Mouse (Mus musculus) lung, embryonic 14.5 days (tissue): ENCODE data around the gene Lmod3. TPM values are rescaled to one million over a fixed set of nuclear protein-coding genes. Genes with fewer than 3 reads are reported as not detected.

ENCODE experiments used
- ATAC-seq: fragments of 200-750 bp; cut with Nextera tagmentation; 2 replicates; pipeline ENCODE4 v1.8.0; 2017; ENCODE audit warnings: mild to moderate bottlenecking, moderate TSS enrichment, moderate library complexity; ENCODE audit not compliant: insufficient read depth
- DNase-seq: peaks from one replicate; pipeline ENCODE4 v3.0.0-alpha.2; 2015
- H3K27ac ChIP-seq: fragments of 300-500 bp; sonication (generic); 2 replicates; pipeline ENCODE4 v1.5.1; 2014; ENCODE audit warnings: low read depth, mild to moderate bottlenecking, moderate library complexity
- H3K27me3 ChIP-seq: fragments of 300-500 bp; sonication (generic); 2 replicates; pipeline ENCODE4 v1.6.1; 2014; ENCODE audit warnings: low read length, control low read depth; ENCODE audit not compliant: insufficient read depth
- H3K36me3 ChIP-seq: fragments of 300-500 bp; sonication (generic); 2 replicates; pipeline ENCODE4 v1.6.1; 2014; ENCODE audit warnings: control low read depth; ENCODE audit not compliant: insufficient read depth
- H3K4me1 ChIP-seq: fragments of 300-500 bp; sonication (generic); 2 replicates; pipeline ENCODE4 v1.6.1; 2014; ENCODE audit warnings: antibody characterized with exemption, control low read depth; ENCODE audit not compliant: insufficient read depth
- H3K4me2 ChIP-seq: fragments of 300-500 bp; sonication (generic); 2 replicates; pipeline ENCODE4 v1.6.1; 2014; ENCODE audit warnings: mild to moderate bottlenecking
- H3K4me3 ChIP-seq: fragments of 300-500 bp; sonication (generic); 2 replicates; pipeline ENCODE4 v1.5.1; 2014; ENCODE audit warnings: low read depth, low read length
- H3K9ac ChIP-seq: fragments of 300-500 bp; sonication (generic); 2 replicates; pipeline ENCODE4 v1.6.1; 2014
- H3K9me3 ChIP-seq: fragments of 300-500 bp; sonication (generic); 2 replicates; pipeline ENCODE4 v1.6.1; 2016; ENCODE audit warnings: low read depth, low read length, control low read depth
- CTCF ChIP-seq: IDR thresholded peaks from 2 replicates; pipeline ENCODE4 v1.5.1; 2016; ENCODE audit warnings: antibody characterized with exemption, low read depth
- WGBS: fragments of 180-500 bp; shearing (Covaris S2); extraction: QIAGEN DNeasy Blood & Tissue Kit; methylation state at CpG from one replicate; pipeline ENCODE4 v1.1.7; 2014; 5-methylcytosine and 5-hydroxymethylcytosine counted together
- polyA plus RNA-seq: library from polyadenylated mRNA; unstranded; fragments of >200 nt; fragmentation: Nextera tagmentation; extraction: Ambion mirVana; gene quantifications from 2 replicates; pipeline ENCODE4 v1.2.1, GENCODE M21; 2014

The Lmod3 gene
- polyA plus RNA-seq, 1 experiment from 2014 or later: 0.11 TPM

DNA sequence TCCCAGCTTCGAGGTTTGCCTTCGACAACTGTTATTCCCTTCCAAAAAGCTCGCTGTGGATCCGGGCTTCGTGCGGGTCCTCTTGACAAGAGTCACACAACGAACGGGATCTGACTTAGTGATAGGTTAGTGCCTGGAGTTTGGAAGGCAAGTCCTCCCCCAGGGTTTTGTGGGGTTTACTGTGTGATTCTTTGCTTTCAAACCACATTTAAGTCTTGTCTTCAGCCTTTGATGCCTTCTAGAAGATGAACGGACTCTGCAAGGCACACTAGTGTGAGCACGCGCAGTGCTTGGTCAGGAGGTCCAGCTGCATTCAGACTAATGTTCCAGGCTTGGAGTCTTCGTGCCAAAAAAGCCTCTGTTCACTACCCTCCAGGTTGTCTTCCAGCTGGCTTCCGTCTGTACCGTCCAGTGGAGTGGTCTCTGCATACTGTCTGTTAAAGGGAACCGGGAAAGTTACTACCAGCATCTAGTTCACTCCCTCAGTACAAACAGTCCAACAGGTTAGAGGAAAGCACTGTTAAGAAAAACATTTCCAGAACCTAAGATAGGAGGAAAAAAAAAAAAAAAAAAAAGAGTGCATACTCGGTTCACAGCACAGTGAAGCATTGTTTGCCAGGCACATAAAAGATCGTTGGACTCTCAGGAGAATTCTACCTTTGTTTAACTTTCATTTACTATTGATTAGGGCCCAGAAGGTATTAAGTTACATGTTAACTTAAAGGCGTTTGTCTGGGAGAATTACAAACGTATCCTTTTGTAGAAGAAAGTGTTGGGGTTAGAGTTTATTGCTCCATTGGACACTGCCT lies 35.7 kb upstream of the Lmod3 start:
- peak; percentile 31; the same call in 1 of the 2 replicates for ATAC-seq
- no peaks in the 10 kb centered on the region; the same call in 1 of the 2 replicates for H3K4me1 ChIP-seq
- peak overlapping the region; percentile 33; the same call in 1 of the 2 replicates for H3K27ac ChIP-seq
- DNase-seq: peak; percentile 44
- H3K9ac ChIP-seq: no peak overlapping the region
- 58% methylated on average over 19 of the region's 19 CpGs for WGBS
- H3K36me3 ChIP-seq: peaks cover 24% of the 10 kb centered on the region; the same call in 1 of the 2 replicates
- no peak overlapping the region for H3K4me2 ChIP-seq
- no peak for TF ChIP-seq CTCF
- H3K27me3 ChIP-seq: no peaks in the 10 kb centered on the region
- no peak overlapping the region for H3K4me3 ChIP-seq
- no peaks in the 10 kb centered on the region for H3K9me3 ChIP-seq

DNA sequence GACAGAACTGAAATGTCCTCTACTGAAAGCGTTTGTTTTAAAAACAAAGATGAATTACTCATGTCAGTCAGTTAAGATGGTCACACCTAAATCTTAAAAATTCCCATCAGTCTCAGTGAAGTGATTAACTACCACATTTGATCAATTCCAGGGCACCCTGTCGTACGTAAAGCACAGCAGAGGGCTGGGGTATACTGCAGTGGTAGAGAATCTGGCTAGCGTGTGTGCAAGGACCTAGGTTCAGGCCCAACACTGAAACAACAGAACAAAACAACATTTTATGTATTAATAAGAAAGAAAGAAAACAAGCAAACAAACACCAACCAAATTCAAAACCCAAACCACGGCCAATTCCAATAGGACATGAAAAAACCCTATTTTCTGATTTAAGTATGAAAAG lies 33.8 kb upstream of the Lmod3 start:
- H3K27ac ChIP-seq: no peak overlapping the region
- no peak overlapping the region for H3K9ac ChIP-seq
- no peak for TF ChIP-seq CTCF
- no peaks in the 10 kb centered on the region; the same call in 1 of the 2 replicates for H3K4me1 ChIP-seq
- no peaks in the 10 kb centered on the region for H3K27me3 ChIP-seq
- H3K4me3 ChIP-seq: no peak overlapping the region
- no peaks in the 10 kb centered on the region for H3K9me3 ChIP-seq
- WGBS: 89% methylated on average over 5 of the region's 5 CpGs
- no peak for ATAC-seq
- H3K4me2 ChIP-seq: no peak overlapping the region
- no peak for DNase-seq
- H3K36me3 ChIP-seq: peaks cover 20% of the 10 kb centered on the region; the same call in 1 of the 2 replicates

DNA sequence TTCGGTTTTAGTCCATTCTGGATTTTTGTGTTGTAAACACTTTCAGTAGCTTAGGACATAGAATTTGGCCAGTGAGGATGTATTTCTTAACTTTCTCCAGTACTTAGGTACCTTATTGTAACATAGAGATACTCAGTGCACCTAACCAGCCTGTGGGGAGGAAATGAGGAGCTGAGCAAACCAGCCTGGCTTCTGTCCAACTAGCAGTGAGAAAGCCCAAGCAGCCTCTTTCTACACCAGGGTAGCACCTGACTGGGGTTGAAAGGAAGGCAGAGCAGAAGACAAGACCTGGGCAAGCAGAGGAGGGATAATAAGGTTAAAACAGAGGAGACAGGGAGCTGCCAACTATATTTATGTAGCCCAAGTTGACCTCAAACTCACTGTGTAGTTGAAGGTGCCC lies 31.1 kb upstream of the Lmod3 start:
- no peak for TF ChIP-seq CTCF
- Histone ChIP-seq H3K4me3 (no peak overlapping the region), H3K4me2 (no peak overlapping the region), H3K9me3 (no peaks in the 10 kb centered on the region), H3K27ac (no peak overlapping the region), H3K9ac (no peak overlapping the region), H3K27me3 (no peaks in the 10 kb centered on the region), H3K4me1 (no peaks in the 10 kb centered on the region), H3K36me3 (peaks cover 17% of the 10 kb centered on the region; the same call in 1 of the 2 replicates)
- ATAC-seq: no peak
- DNase-seq: no peak
- WGBS: 89% methylated on average over 1 of the region's 1 CpGs

DNA sequence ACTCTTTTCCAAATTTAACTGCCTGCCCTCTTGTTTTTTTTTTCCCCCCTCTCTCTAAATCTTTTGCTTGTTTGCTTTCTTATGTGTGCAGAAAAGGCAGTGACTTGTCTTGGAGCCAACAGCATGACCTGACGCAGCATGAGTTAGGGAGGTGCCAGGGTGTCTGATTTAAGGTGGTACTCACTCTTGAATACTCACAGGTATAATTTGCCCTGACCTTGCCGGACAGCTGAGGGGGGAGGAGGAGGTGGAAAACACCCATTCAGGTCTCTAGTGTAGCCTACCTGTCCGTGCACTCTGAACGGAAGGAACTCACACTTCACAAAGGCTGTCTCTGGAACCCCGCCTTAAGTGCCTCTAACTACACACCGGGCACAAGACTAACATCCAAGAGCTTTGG lies 26.3 kb upstream of the Lmod3 start:
- H3K4me2 ChIP-seq: no peak overlapping the region
- H3K9ac ChIP-seq: 0 out of 2 replicates have a peak overlapping the region, but pooled peaks have one; percentile 10
- H3K9me3 ChIP-seq: no peaks in the 10 kb centered on the region
- 50% methylated on average over 6 of the region's 6 CpGs for WGBS
- H3K27ac ChIP-seq: no peak overlapping the region
- ATAC-seq (no peak), DNase-seq (no peak)
- H3K4me1 ChIP-seq: peaks cover 3% of the 10 kb centered on the region; the same call in 1 of the 2 replicates
- no peaks in the 10 kb centered on the region for H3K36me3 ChIP-seq
- no peak for TF ChIP-seq CTCF
- no peaks in the 10 kb centered on the region for H3K27me3 ChIP-seq
- no peak overlapping the region for H3K4me3 ChIP-seq

DNA sequence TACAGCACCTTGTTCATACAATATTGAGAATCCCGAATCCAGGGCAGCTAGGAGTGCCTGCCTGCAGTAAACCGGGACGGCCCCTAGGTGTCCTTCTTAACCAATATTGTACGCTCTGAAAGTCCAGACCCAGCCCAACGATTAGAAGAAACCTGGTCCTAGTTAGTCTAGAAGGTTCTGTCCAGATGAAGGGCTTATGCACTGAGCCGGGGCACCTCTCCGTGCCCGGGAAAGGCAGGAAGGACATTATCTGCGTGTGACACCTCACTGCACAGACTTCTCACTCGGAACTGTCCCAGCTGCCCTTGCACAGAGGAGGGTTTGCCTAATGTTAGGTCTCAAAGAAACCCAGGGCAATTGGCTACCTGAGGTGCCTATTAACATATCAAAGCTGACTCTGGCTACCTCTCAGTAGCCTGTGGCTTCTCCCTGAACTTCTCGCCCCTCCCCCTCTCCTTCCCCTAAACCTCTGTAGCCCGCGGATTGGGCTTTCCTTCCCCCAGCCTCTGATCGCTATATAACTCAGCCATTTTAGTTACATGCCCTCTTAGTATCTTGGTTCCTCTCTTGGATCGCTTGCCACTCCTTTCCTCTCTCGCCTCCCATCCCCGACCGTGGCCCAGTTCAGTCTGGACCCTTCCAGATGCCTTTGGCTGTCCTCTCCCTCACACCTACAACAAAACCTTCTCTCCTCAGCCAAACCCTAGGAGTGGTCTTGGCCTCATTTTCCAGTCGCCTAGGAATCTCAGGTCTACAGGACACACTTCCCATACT lies 25.6 kb upstream of the Lmod3 start:
- peak; percentile 75 for ATAC-seq
- Histone ChIP-seq H3K36me3 (no peaks in the 10 kb centered on the region), H3K9ac (peak overlapping the region; percentile 10; the same call in 1 of the 2 replicates), H3K9me3 (no peaks in the 10 kb centered on the region), H3K4me3 (peak overlapping the region; percentile 2; the same call in 1 of the 2 replicates), H3K4me1 (peaks cover 3% of the 10 kb centered on the region; the same call in 1 of the 2 replicates), H3K27me3 (no peaks in the 10 kb centered on the region), H3K4me2 (peak overlapping the region; percentile 56), H3K27ac (peak overlapping the region; percentile 26; the same call in 1 of the 2 replicates)
- peak; percentile 90 for DNase-seq
- WGBS: 5% methylated on average over 19 of the region's 19 CpGs
- TF ChIP-seq CTCF: peak; percentile 89

DNA sequence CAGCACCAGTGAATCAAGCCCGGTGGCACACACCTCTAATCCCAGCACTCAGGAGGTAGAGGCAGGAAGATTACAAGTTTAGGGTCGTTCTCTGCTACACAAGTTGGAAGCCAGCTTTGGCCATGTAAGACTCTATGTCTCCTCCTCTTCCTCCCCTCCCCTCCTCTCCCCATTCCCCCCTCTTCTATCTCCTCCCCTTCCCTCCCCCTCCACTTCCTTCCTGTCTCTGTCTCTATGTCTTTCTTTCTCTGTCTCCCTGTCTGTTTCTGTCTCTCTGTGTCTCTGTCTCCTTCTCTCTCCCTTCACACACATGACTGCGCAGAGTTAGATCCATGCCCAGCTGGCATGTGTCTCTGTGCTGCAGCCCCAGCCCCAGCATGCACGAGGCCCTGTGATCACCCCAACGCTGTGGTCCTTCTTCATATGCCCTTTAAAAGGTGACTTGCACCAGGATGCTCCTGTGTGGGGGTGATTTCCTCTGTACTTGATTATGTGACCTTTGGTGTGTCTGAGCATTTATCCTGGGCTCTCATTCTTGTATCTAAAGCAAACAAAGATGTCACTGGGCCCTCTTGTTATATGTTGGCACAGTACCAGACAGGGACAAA lies 24.4 kb upstream of the Lmod3 start:
- DNase-seq (peak; percentile 28), ATAC-seq (no peak)
- peaks cover 3% of the 10 kb centered on the region; the same call in 1 of the 2 replicates for H3K4me1 ChIP-seq
- no peak overlapping the region for H3K4me2 ChIP-seq
- no peak overlapping the region for H3K9ac ChIP-seq
- no peak for TF ChIP-seq CTCF
- no peak overlapping the region for H3K27ac ChIP-seq
- H3K9me3 ChIP-seq: no peaks in the 10 kb centered on the region
- 49% methylated on average over 5 of the region's 5 CpGs for WGBS
- no peaks in the 10 kb centered on the region for H3K27me3 ChIP-seq
- no peak overlapping the region for H3K4me3 ChIP-seq
- no peaks in the 10 kb centered on the region for H3K36me3 ChIP-seq

DNA sequence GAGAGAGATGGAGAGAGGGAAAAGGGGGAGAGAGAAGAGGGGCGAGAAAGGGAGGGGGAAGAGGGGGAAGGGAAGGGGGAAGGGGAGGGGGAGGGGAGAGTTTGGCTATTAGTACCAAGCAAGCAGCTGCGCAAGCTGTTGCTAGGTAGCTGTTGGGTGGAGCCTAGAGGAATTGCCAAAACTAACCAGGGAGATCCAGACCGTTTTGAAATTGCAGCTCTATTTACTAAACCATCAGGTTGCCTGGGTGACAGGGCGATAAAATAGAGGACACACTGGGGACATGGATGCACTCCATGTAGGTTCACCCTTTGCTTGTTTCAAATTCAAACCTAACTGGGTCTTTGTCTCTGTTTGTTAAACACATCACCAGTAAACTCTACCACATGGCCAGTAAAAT lies 23.8 kb upstream of the Lmod3 start:
- no peak for ATAC-seq
- TF ChIP-seq CTCF: no peak
- 27% methylated on average over 4 of the region's 4 CpGs for WGBS

More for the DNA sequence above, 23.8 kb upstream of the Lmod3 start:
- Histone ChIP-seq H3K36me3 (no peaks in the 10 kb centered on the region), H3K4me2 (no peak overlapping the region), H3K9me3 (no peaks in the 10 kb centered on the region), H3K9ac (no peak overlapping the region), H3K4me1 (peaks cover 3% of the 10 kb centered on the region; the same call in 1 of the 2 replicates), H3K27me3 (no peaks in the 10 kb centered on the region), H3K4me3 (no peak overlapping the region), H3K27ac (no peak overlapping the region)
- peak; percentile 39 for DNase-seq
